Mouse (Mus musculus) erythroblast, embryonic 14.5 days (primary cell): Measurements from ENCODE around the gene Tle3. TPM values are rescaled to one million over a fixed set of nuclear protein-coding genes. Genes with fewer than 3 reads are reported as not detected.

Source experiments
- H3K27me3 ChIP-seq: 2 replicates; pipeline ENCODE4 v1.6.1; 2012; ENCODE audit warnings: inconsistent platforms; ENCODE audit not compliant: control insufficient read depth
- H3K36me3 ChIP-seq: 2 replicates; pipeline ENCODE4 v1.6.1; 2012; ENCODE audit warnings: mild to moderate bottlenecking, inconsistent platforms; ENCODE audit not compliant: control insufficient read depth
- H3K4me1 ChIP-seq: 2 replicates; pipeline ENCODE4 v1.6.1; 2012; ENCODE audit warnings: inconsistent platforms; ENCODE audit not compliant: control insufficient read depth
- H3K4me3 ChIP-seq: replicated peaks from 2 replicates; pipeline ENCODE3; 2012; ENCODE audit warnings: moderate library complexity, mild to moderate bottlenecking, inconsistent platforms
- H3K9me3 ChIP-seq: 2 replicates; pipeline ENCODE4 v1.6.1; 2012; ENCODE audit warnings: low read length, inconsistent platforms, mixed read lengths; ENCODE audit not compliant: control insufficient read depth
- GATA1 ChIP-seq: IDR thresholded peaks from 2 replicates; pipeline ENCODE4 v1.6.1; 2012; ENCODE audit warnings: low read length, inconsistent platforms, mixed read lengths
- TAL1 ChIP-seq: IDR thresholded peaks from 3 replicates; pipeline ENCODE4 v1.6.1; 2012; ENCODE audit warnings: low read length, inconsistent platforms, mixed read lengths
- polyA plus RNA-seq: library from polyadenylated mRNA; stranded (reverse); fragments of >175 nt; gene quantifications from 2 replicates; pipeline ENCODE4 v1.2.3, GENCODE M21; 2012

The Tle3 gene
- polyA plus RNA-seq, 1 experiment, result 1.5 TPM

GRCm38 (mm10) chr9:61406343-61406742 is 34.2 kb downstream of the Tle3 start:
- Histone ChIP-seq H3K4me3 (no peak overlapping the region), H3K4me1 (no peaks in the 10 kb centered on the region), H3K9me3 (no peaks in the 10 kb centered on the region), H3K27me3 (no peaks in the 10 kb centered on the region), H3K36me3 (peaks cover 62% of the 10 kb centered on the region)
- TF ChIP-seq GATA1 (no peak), TAL1 (no peak)

DNA sequence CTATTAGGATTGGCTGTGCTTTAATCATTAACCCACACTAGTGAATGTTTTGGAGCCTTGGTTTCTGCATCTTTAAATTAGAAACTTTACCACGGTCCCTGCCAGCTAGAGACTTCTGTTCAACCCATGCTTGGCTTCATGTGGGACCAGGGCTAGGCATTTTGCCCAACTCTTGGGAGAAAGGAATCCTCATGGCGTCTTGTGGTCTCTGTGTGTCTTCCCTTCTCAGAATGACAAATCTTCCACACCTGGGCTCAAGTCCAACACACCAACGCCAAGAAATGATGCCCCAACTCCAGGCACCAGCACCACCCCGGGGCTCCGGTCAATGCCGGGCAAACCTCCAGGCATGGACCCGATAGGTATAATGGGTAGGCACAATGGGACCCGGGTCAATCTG is 36.9 kb downstream of the Tle3 start:
- Histone ChIP-seq H3K27me3 (no peaks in the 10 kb centered on the region), H3K4me3 (no peak overlapping the region), H3K4me1 (no peaks in the 10 kb centered on the region), H3K9me3 (no peaks in the 10 kb centered on the region), H3K36me3 (peaks cover 85% of the 10 kb centered on the region)
- TF ChIP-seq TAL1, result no peak
- TF ChIP-seq GATA1, result no peak

GRCm38 (mm10) chr9:61413665-61414456 is 41.7 kb downstream of the Tle3 start:
- peaks cover 83% of the 10 kb centered on the region for H3K36me3 ChIP-seq

DNA sequence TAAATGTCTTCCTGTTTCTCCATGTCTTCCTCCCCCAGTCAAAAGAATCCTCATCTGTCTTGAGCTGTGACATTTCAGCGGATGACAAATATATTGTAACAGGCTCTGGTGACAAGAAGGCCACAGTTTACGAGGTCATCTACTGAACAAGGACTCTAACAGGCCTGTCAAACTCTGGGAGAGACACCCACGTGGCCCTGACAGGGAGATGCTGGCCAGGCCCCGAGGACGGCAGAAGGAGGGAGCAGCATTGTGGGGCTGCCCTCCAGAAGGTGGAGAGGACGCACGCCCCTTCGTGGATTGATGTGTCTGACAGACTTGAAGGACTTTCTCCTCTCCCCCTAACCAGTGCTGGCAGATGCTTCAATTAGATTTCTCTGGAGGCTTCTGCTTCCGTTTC is 44.4 kb downstream of the Tle3 start:
- Histone ChIP-seq H3K4me3 (no peak overlapping the region), H3K27me3 (no peaks in the 10 kb centered on the region), H3K4me1 (no peaks in the 10 kb centered on the region), H3K9me3 (no peaks in the 10 kb centered on the region), H3K36me3 (peaks cover 57% of the 10 kb centered on the region)
- TF ChIP-seq TAL1 (no peak), GATA1 (no peak)

More at GRCm38 (mm10) chr9:61413665-61414456, 41.7 kb downstream of the Tle3 start:
- Histone ChIP-seq H3K9me3 (no peaks in the 10 kb centered on the region), H3K27me3 (no peaks in the 10 kb centered on the region), H3K4me1 (no peaks in the 10 kb centered on the region), H3K4me3 (no peak overlapping the region)
- TF ChIP-seq TAL1, result no peak
- TF ChIP-seq GATA1, result no peak

- H3K27me3 ChIP-seq, result no peaks in the 10 kb centered on the region
- H3K4me3 ChIP-seq, result no peak overlapping the region
- peaks cover 7% of the 10 kb centered on the region for H3K36me3 ChIP-seq
- TF ChIP-seq GATA1 (no peak), TAL1 (no peak)
- H3K4me1 ChIP-seq, result no peaks in the 10 kb centered on the region
- H3K9me3 ChIP-seq, result no peaks in the 10 kb centered on the region
Observed at GRCm38 (mm10) chr9:61421626-61422025, 49.5 kb downstream of the Tle3 start.

DNA sequence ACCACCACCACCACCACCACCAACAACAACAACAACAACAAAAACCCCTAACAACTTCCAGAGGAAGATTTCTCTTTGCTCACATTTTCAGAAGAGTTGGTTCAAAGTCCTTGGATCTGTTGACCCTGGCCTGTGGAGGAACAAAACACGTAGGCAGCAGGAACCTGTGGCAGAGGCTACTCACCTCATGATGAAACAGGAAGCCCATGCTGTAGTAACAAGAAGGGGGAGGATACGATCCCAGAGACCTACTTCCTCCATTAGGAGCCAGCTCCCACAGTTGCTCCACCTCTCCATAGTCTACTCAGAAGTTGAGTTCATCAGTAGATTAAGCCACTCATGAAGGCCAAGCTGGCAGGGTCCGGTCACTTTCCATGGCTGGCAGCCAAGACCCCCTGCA is 52.1 kb downstream of the Tle3 start:
- TF ChIP-seq TAL1, result no peak
- no peak for TF ChIP-seq GATA1
- Histone ChIP-seq H3K4me1 (no peaks in the 10 kb centered on the region), H3K27me3 (no peaks in the 10 kb centered on the region), H3K9me3 (no peaks in the 10 kb centered on the region), H3K4me3 (no peak overlapping the region), H3K36me3 (no peaks in the 10 kb centered on the region; the same call in 1 of the 2 replicates)

GRCm38 (mm10) chr9:61426493-61426892 is 54.3 kb downstream of the Tle3 start:
- Histone ChIP-seq H3K27me3 (no peaks in the 10 kb centered on the region), H3K4me1 (no peaks in the 10 kb centered on the region), H3K9me3 (no peaks in the 10 kb centered on the region), H3K36me3 (no peaks in the 10 kb centered on the region), H3K4me3 (no peak overlapping the region)
- TF ChIP-seq GATA1, result no peak
- TF ChIP-seq TAL1, result no peak

- no peaks in the 10 kb centered on the region for H3K27me3 ChIP-seq
- no peaks in the 10 kb centered on the region for H3K9me3 ChIP-seq
- TF ChIP-seq TAL1 (no peak), GATA1 (no peak)
- no peak overlapping the region for H3K4me3 ChIP-seq
- H3K36me3 ChIP-seq, result no peaks in the 10 kb centered on the region
- no peaks in the 10 kb centered on the region for H3K4me1 ChIP-seq
Observed at GRCm38 (mm10) chr9:61427051-61427450, 54.9 kb downstream of the Tle3 start.

DNA sequence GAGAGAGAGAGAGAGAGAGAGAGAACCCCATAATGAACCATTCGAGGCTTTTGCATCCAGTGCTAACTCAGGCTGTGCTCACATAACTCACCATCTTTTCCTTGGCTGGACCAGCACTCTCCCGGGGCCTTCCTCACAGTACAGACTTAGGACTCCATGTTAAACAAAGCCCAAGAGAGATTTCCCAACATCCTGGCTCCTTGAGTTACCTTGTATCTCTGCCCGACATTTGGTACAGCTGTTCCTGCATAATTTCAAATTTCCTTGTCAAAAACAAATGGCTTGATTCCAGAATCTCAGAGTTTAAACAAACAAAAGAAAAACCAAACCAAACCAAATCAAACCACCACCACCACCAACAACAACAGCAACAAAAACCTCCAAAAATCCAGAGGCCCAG is 55.7 kb downstream of the Tle3 start:
- Histone ChIP-seq H3K4me1 (no peaks in the 10 kb centered on the region), H3K36me3 (no peaks in the 10 kb centered on the region), H3K27me3 (no peaks in the 10 kb centered on the region), H3K4me3 (no peak overlapping the region), H3K9me3 (no peaks in the 10 kb centered on the region)
- no peak for TF ChIP-seq TAL1
- TF ChIP-seq GATA1, result no peak
